19 mouse cellular contexts compared by ENCODE assay signal in genomic region chr14:55301996-55302395, GRCm38 (mm10).
"Had no signal": no experiment of that assay in that cellular context is flagged by ENCODE, and none has a peak within 500 bp of the region (broad histone marks: within the 10 kb centered on the region; RNA-seq: fewer than 3 reads in every experiment).

No protein-coding gene starts in this region.

- H3K4me2 ChIP-seq: limb, embryonic 13.5 days; liver, embryonic 12.5 days; liver, embryonic 15.5 days; midbrain, embryonic 11.5 days had no signal

- H3K4me3 ChIP-seq: layer of hippocampus, adult 2 months; limb, embryonic 10.5 days; limb, embryonic 13.5 days; liver, embryonic 12.5 days; liver, embryonic 15.5 days had no signal

- H3K27ac ChIP-seq: kidney, postnatal 0 days; layer of hippocampus, adult 2 months; limb, embryonic 10.5 days; limb, embryonic 13.5 days; liver, embryonic 12.5 days; liver, embryonic 15.5 days; stomach, postnatal 0 days had no signal

- H3K9ac ChIP-seq: limb, embryonic 13.5 days; liver, embryonic 12.5 days; liver, embryonic 15.5 days had no signal

- H3K27me3 ChIP-seq: limb, embryonic 13.5 days; liver, embryonic 12.5 days; liver, embryonic 15.5 days had no signal

- H3K4me1 ChIP-seq: limb, embryonic 10.5 days; limb, embryonic 13.5 days; liver, embryonic 12.5 days; liver, embryonic 15.5 days had no signal

- ATAC-seq: intestine, postnatal 0 days; liver, embryonic 12.5 days had no signal

- H3K36me3 ChIP-seq: limb, embryonic 10.5 days; limb, embryonic 13.5 days; liver, embryonic 12.5 days; liver, embryonic 15.5 days had no signal

- DNase-seq: kidney, adult 2 months; kidney, postnatal 25 days; layer of hippocampus, adult 9-11 months; liver; midbrain, embryonic 14.5 days; right cerebral cortex, adult 18-20 months; right cerebral cortex, postnatal 14 days; right cerebral cortex, postnatal 4 days; thymus, adult 2 months; thymus, postnatal 25 days had no signal

- H3K9me3 ChIP-seq: limb, embryonic 10.5 days; limb, embryonic 13.5 days; liver, embryonic 12.5 days; liver, embryonic 15.5 days had no signal
